Mouse (Mus musculus) adrenal gland, postnatal 25 days (tissue): ENCODE data around the gene Acox2. TPM values are rescaled to one million over a fixed set of nuclear protein-coding genes. Genes with fewer than 3 reads are reported as not detected.
"Not testable (repeated sequence)": the region's sequence is repeated elsewhere in the genome, so short reads cannot be mapped to it uniquely, and the experiment has no call there.

Experiments
- DNase-seq: peaks from one replicate; pipeline ENCODE4 v3.0.0; 2021; ENCODE audit warnings: mixed read lengths
- long read RNA-seq: library from polyadenylated mRNA; stranded (forward); transcript quantifications from one replicate; pipeline ENCODE4 v2.0.0, GENCODE M21; 2021
- total RNA-seq: library from RNA; stranded (reverse); gene quantifications from 2 replicates; pipeline ENCODE4 v1.2.3, GENCODE M21; 2021

Gene Acox2
- 0.43 and 1.5 TPM in 2 replicates for total RNA-seq
- long read RNA-seq, transcript Acox2-201 (15 exons, 2,441 nt), result minor isoform, 67 of 244 reads
- long read RNA-seq, transcript Acox2-204 (15 exons, 2,907 nt), result major isoform, 73 of 244 reads
- long read RNA-seq, partial matches to known transcripts, result 68 of 244 reads
- long read RNA-seq, other reads (novel, unspliced or antisense), result 36 of 244 reads

- no peak for DNase-seq
Measured at GRCm38 (mm10) chr14:8259166-8259565, at the start of gene Acox2. Acox2 (minus strand) TSS chr14:8259353.

- no peak for DNase-seq
Measured at GRCm38 (mm10) chr14:8308650-8309049, 49.5 kb upstream of the Acox2 start.

GRCm38 (mm10) chr14:8306884-8307283 lies 47.7 kb upstream of the Acox2 start:
- DNase-seq, result no peak

- no peak for DNase-seq
Measured at GRCm38 (mm10) chr14:8305014-8305413, 45.9 kb upstream of the Acox2 start.

- no peak for DNase-seq
Measured at GRCm38 (mm10) chr14:8304082-8304481, 44.9 kb upstream of the Acox2 start.

GRCm38 (mm10) chr14:8302687-8303086 lies 43.5 kb upstream of the Acox2 start:
- DNase-seq, result no peak

- peak; percentile 64 for DNase-seq
Measured at GRCm38 (mm10) chr14:8300281-8300680, 41.1 kb upstream of the Acox2 start.

- no peak for DNase-seq
Measured at GRCm38 (mm10) chr14:8297889-8298293, 38.7 kb upstream of the Acox2 start.

GRCm38 (mm10) chr14:8294257-8294656 lies 35.1 kb upstream of the Acox2 start:
- DNase-seq, result no peak

GRCm38 (mm10) chr14:8286595-8286994 lies 27.4 kb upstream of the Acox2 start:
- DNase-seq, result not testable (repeated sequence)

- no peak for DNase-seq
Measured at GRCm38 (mm10) chr14:8283784-8284183, 24.6 kb upstream of the Acox2 start.

GRCm38 (mm10) chr14:8271281-8271680 lies 12.1 kb upstream of the Acox2 start:
- peak; percentile 20 for DNase-seq

GRCm38 (mm10) chr14:8264378-8264777 lies 5.2 kb upstream of the Acox2 start:
- DNase-seq, result no peak

- DNase-seq, result no peak
Measured at GRCm38 (mm10) chr14:8262242-8262641, 3.1 kb upstream of the Acox2 start.

GRCm38 (mm10) chr14:8260214-8260613 lies 1.1 kb upstream of the Acox2 start:
- no peak for DNase-seq

GRCm38 (mm10) chr14:8258752-8259151 lies 401 bp downstream of the Acox2 start:
- no peak for DNase-seq

- DNase-seq, result peak; percentile 33
Measured at GRCm38 (mm10) chr14:8258335-8258627, 872 bp downstream of the Acox2 start.

GRCm38 (mm10) chr14:8257521-8258334 lies 1.4 kb downstream of the Acox2 start:
- DNase-seq, result no peak

- no peak for DNase-seq
Measured at GRCm38 (mm10) chr14:8256881-8257280, 2.3 kb downstream of the Acox2 start.

- no peak for DNase-seq
Measured at GRCm38 (mm10) chr14:8256072-8256471, 3.1 kb downstream of the Acox2 start.

GRCm38 (mm10) chr14:8255076-8255729 lies 4.0 kb downstream of the Acox2 start:
- peak; percentile 41 for DNase-seq

- DNase-seq, result no peak
Measured at GRCm38 (mm10) chr14:8251330-8251885, 7.7 kb downstream of the Acox2 start.
